Mouse (Mus musculus) cortical plate, adult 2 months (tissue): Measurements from ENCODE around the gene Dck.

Experiments used
- CTCF ChIP-seq: fragments of 200-500 bp; IDR thresholded peaks from 2 replicates; pipeline ENCODE4 v1.5.1; 2011; ENCODE audit warnings: mild to moderate bottlenecking, control low read depth, low read length; ENCODE audit not compliant: insufficient read depth; ENCODE audit errors: extremely low read depth
- POLR2A ChIP-seq: fragments of 200-500 bp; IDR thresholded peaks from 2 replicates; pipeline ENCODE4 v1.6.1; 2011; ENCODE audit warnings: mild to moderate bottlenecking, low read length, control low read depth; ENCODE audit not compliant: insufficient read depth; ENCODE audit errors: extremely low read depth

DNA sequence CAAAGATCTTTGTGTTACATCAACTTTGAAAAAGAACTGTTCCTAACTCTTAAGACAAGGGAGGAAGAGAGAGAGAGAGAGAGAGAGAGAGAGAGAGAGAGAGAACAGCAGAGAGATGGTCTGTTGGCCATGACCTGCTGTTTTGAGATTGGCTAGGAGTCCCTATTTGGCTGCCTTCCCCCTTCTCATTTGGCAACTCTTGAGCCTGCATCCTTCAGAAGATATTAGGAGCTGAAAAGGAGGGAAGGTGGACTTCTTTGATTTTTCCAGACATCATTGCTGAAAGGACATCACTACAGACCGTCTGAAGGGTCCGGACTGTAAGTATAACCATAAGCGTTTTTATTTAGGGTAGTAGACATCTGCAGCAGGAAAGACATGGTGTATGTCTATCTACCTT lies 28.9 kb downstream of the Dck start:
- TF ChIP-seq CTCF (no peak), POLR2A (no peak)
